Mouse (Mus musculus): ENCODE measurements around the gene Nmnat2.

The Nmnat2 gene

DNA sequence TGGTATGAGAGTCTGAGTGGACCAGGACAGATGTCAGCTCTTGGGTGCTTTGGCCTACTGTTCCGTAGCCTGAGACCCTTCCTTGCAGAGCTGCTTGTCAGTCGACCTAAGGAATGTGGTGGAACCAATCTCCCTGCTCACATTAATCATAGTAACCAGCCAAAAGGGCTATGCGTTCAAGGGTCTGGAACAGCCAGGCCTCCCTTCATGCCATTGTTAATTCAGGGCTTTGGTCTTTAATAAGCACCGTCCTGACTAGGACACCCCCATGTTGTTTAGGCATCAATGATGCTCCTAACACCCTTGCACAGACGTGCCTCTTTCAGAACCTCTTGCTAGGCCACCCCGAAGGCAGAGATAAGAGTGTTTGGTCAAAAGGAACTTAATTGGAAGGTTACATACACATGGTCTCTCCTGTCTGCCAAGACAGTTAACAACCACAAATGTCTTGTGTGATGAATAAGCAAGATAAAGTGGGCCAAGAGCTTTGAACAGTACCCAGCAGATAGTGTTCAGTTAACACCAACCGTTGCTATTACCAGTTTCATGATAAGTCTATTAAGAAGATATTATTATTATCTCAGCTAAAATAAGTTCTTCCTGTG, 66.3 kb downstream of the Nmnat2 start:
- no peak for DNase-seq

DNA sequence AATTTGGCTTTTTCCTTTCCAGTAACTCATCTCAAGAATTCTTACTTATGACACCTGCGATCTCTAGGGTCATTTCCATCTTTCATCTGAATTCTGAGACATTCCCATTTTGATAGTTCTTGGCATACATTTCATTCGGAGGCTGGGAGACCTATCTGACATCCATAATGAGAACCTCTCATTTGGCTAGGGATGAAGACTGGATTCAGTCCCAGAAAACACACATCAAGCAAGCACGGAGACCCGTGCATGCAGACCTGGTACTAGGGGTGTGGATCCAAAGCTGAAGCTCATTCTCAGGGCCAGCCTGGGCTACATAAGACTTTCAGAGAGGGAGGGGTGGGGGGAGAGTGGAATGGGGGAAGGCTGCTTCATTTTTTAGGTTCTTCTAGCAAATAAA, 68.2 kb downstream of the Nmnat2 start:
- no peak for DNase-seq

DNA sequence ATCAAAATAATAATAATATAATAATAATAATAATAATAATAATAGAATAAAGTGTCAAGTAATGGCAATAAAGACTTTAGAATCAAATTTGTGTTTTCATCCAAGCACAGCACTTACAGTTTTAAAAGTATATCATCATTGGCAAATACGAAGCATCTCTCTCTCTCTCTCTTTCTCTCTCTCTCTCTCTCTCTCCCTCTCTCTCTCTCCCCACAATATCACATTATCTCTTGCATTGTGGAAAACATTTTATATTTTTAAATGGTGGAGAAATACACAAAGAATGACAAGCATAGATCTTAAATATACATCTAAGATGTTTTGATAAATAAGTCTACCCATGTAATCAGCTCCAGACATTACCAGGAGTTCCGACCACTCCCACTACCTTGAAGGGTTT, 69.1 kb downstream of the Nmnat2 start:
- DNase-seq, result no peak

GRCm38 (mm10) chr1:153024453-153024852, 69.7 kb downstream of the Nmnat2 start:
- DNase-seq, result no peak

DNA sequence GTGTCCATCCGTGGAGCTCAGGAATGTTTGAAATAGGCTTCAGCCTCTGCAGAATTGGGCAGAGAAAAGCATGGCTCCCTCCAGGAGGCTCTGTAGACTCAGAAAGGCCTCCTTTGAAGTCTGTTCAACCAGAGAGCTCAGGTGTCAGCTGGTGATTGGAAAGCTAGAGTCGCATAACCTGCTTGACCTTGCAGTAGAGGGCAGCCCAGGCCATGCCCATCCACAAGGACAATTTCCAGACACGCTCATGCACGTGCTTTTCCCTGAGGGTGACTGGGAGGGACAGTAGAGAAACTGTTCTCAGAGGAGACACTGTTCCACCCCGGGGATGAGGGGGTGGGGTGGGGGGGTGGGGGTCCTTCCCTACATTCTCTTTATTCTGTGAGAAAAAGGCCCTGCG, 76.6 kb downstream of the Nmnat2 start:
- DNase-seq, result no peak

GRCm38 (mm10) chr1:153031954-153032353, 77.2 kb downstream of the Nmnat2 start:
- no peak for DNase-seq

- DNase-seq, result no peak
Measured at GRCm38 (mm10) chr1:153033145-153033908, 78.5 kb downstream of the Nmnat2 start.

DNA sequence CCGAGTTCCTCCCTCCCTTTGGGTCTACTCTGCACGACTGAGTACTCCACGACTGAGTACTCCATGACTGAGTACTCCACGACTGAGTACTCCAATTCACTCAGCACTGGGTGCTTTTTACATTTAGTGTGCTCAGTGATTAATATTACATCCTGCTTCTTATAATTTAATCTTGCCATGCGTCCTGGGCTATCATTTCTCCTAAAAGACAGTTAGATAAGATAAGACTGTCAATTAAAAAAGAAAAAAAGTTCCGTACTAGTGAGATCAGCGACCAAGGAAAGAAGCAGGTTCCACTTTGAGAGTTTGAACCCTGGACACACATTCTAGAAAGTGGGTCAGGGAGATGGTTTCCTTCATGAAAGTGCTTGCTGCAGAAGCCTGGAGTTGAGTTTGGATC, 79.3 kb downstream of the Nmnat2 start:
- DNase-seq, result no peak

GRCm38 (mm10) chr1:153035328-153035944, 80.6 kb downstream of the Nmnat2 start:
- DNase-seq, result peak; percentile 84

DNA sequence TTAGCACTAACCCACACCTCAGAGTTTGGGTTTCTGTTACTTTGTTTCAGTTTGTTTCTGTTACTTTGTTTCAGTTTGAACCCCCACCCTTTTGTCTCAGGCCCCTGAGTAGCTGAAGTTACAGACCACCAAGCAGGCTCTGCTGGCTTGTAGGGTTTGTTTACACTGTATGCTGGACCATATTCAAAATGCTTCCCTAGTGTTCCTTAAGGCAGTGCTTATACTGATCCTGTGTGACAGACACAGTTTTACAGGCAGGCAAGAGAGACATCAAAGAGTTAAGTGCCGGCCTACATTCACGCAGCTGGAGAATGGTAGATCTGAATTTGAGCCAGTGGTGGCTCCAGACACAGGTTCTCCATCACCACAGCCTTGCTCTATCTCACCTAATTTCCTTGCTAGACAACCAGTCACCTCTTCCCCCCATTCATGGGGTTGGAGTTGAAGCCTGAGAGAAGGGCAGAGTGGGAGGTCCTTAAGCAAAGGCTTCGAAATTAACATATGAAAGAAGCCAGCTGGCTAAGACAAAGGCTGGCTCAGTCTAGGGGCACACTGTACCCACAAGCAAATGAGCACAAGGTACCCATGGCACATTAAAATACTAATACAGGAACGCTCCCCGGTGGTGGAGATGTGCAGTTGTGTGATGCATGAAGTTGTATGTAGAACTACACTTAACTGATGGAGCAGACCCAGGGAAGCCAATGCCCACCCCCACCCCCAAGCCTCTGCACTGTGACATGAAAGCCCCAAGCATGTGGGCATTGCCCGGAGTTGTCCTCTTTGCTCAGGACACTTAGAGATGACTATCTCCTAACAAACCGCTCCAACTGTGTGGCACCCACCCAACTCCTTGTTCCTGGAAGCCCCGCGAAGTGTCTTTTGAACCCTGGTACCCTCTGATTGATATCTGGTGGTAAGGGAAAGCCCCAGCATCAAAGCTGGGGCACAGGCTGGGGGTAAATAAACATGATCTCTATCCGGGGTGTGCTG, 82.9 kb downstream of the Nmnat2 start:
- no peak for DNase-seq

DNA sequence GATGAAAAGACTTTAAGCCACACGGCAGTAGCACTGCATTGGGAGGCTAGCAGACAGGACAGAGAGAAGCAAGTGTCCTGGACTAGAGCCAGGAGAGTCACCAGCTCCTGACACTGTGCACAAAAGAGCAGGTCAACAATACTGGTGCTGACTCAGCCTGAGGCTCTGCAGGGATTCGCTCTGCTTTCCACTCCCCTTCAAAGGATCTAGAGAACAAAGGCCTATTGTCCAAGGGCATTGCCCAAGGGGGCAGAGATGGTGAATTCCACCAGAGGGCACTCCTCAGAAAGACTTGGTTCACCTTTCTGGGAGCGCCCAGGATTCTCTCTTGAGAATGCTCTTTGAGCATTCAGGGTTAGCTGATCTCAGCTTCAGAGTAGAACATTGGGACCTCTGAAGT, 85.3 kb downstream of the Nmnat2 start:
- peak; percentile 39 for DNase-seq

GRCm38 (mm10) chr1:153041046-153041445, 86.3 kb downstream of the Nmnat2 start:
- DNase-seq, result peak; percentile 57

- DNase-seq, result no peak
Measured at GRCm38 (mm10) chr1:153042318-153042717, 87.5 kb downstream of the Nmnat2 start.

DNA sequence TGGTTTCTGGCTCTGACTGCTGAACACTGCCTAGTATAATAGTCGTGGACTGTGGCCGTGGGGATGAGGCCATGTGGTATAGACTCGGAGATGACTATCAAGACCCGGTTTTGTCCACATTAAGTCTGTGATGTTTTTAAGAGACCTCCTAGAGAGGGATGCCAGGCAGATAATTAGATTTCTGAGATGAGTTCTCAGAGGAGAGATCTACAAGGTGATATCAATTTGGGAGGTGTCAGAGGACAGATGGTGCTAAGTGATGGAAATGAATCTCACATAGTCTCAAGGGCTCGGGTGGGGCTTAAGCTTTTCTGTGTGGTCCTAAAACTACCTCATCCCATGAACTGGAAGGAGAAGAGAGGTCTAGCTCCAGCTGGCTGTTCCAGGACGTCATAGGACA, 88.5 kb downstream of the Nmnat2 start:
- no peak for DNase-seq

- DNase-seq, result no peak
Measured at GRCm38 (mm10) chr1:153045368-153045767, 90.6 kb downstream of the Nmnat2 start.

DNA sequence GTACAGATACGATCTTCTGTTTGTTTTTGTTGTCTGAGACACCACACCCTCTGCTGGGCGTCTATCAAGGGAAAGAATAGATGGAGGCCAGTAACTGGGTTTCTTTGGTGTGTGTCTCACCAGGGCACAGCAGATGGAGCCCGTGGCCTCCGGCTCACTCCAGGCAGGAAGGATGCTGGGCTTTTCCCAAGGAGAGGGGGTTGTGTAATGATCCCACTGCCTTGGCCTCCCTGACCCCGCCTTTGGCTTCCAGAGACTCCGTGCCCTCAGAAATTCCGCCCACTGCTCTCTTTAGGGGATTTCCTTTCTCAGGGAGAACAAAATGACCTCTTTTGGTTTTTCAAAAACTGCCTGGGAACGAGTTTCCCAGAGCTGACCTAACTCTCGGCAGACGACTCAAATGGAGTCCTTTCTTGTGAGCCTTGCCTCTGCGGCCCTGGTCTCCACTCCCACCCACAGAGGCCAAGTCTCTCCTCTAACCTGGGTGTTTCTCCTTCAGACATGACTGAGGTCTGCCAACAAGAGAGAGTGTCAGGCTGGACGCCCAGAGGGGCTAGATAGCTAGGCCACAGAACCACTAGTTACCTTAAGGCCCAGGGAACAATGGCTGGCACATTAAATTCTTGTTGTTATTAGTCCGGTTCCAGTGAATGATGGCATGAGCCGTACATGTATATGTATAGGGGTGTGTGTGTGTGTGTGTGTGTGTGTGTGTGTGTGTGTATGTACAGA, 93.5 kb downstream of the Nmnat2 start:
- peak; percentile 85 for DNase-seq

GRCm38 (mm10) chr1:153049451-153049850, 94.7 kb downstream of the Nmnat2 start:
- no peak for DNase-seq

GRCm38 (mm10) chr1:153051474-153051873, 96.7 kb downstream of the Nmnat2 start:
- no peak for DNase-seq

DNA sequence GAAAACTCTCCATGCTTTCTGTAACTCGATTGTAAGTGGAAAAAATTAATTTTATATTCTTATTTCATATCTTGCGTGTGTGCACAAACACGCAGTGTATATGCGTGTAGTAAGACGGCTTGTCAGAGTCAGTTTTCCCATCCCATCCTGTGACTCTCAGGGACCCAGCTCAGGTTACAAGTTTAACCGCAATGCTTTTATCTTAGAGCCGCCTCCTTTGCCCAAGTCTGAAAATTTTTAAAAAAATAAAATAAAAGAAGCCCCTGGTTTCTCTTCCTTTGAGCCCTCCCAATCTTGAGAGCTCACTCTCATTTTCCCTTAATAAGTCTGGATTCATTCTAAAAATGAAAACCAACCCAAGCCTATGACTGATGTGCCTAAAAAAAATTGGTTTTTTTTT, 98.8 kb downstream of the Nmnat2 start:
- DNase-seq, result no peak

- no peak for DNase-seq
Measured at GRCm38 (mm10) chr1:153054112-153054821, 99.5 kb downstream of the Nmnat2 start.

- DNase-seq, result no peak
Measured at GRCm38 (mm10) chr1:153058290-153058689, 103.5 kb downstream of the Nmnat2 start.

DNA sequence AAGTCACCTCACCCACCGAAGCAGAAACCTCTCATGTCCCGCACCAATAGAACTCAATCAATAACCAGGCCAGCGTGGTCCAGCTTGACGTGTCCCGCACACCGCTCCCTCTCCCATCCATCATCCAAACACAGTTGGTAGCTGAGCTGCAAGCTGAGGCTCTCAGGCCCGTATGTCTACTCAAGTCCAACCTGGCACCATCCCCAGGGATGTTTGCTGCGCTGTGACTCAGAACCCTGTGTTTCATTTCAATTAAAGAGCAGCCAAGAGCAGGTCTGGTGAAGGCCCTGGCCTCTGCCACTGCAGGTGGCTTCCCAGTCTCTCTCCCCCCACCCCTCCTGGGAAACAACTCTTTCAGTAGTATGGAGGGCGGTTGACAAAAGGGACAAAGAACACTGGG, 104.8 kb downstream of the Nmnat2 start:
- no peak for DNase-seq

Data from lung, postnatal 10 days (tissue).